Mouse (Mus musculus): Measurements from ENCODE around the gene Nt5m. TPM values are rescaled to one million over a fixed set of nuclear protein-coding genes. Genes with fewer than 3 reads are reported as not detected.

The Nt5m gene
- total and polyA plus RNA-seq, 3 experiments: 26.6 to 29.1 TPM; not detected in 1

- no peak for DNase-seq (ENCODE audit: low read depth, low spot score)
- H3K9ac ChIP-seq (ENCODE audit: control insufficient read depth, low read depth, low read length, poor library complexity, severe bottlenecking): no peak overlapping the region
- H3K27me3 ChIP-seq (ENCODE audit: control insufficient read depth in 1 of 2, insufficient read depth in 2 of 2, low read length in 2 of 2): peaks cover 0 to under 1% of the 10 kb centered on the region in 2 experiments; a peak in 1 of 4 replicates
- TF ChIP-seq ZNF384 (IDR thresholded peaks at IDR 0.05; ENCODE audit: low read depth, low read length) (peak; percentile 77), POLR2AphosphoS5 (IDR thresholded peaks at IDR 0.05; ENCODE audit: borderline replicate concordance, low read depth, low read length) (no peak), CTCF (IDR thresholded peaks at IDR 0.05 in 2 of 3, conservative IDR thresholded peaks at IDR 0.05 in 1 of 3; ENCODE audit: control insufficient read depth in 1 of 3, insufficient read depth in 1 of 3, low read depth in 2 of 3, low read length in 3 of 3, poor library complexity in 1 of 3, severe bottlenecking in 1 of 3) (no peak)
- peaks cover 0 to 2% of the 10 kb centered on the region in 2 experiments; a peak in 1 of 4 replicates for H3K36me3 ChIP-seq (ENCODE audit: control insufficient read depth in 1 of 2, insufficient read depth in 2 of 2, low read length in 2 of 2)
- no peak overlapping the region for H3K27ac ChIP-seq (ENCODE audit: control insufficient read depth, low read depth, low read length)
- peaks cover 0 to 6% of the 10 kb centered on the region in 2 experiments; a peak in 2 of 4 replicates for H3K4me1 ChIP-seq (ENCODE audit: control insufficient read depth in 1 of 2, insufficient read depth in 2 of 2, low read length in 2 of 2)
- no peaks in the 10 kb centered on the region for H3K9me3 ChIP-seq (replicated peaks; ENCODE audit: insufficient read depth, low read length)
- no peaks in the 10 kb centered on the region for H3K79me2 ChIP-seq (ENCODE audit: control insufficient read depth, insufficient read depth, low read length, poor library complexity)
- H3K4me3 ChIP-seq (ENCODE audit: control insufficient read depth in 1 of 2, insufficient read depth in 1 of 2, low read depth in 2 of 2, low read length in 2 of 2): no peak overlapping the region
Observed at GRCm38 (mm10) chr11:59902045-59902726, 62.9 kb downstream of the Nt5m start.

DNA sequence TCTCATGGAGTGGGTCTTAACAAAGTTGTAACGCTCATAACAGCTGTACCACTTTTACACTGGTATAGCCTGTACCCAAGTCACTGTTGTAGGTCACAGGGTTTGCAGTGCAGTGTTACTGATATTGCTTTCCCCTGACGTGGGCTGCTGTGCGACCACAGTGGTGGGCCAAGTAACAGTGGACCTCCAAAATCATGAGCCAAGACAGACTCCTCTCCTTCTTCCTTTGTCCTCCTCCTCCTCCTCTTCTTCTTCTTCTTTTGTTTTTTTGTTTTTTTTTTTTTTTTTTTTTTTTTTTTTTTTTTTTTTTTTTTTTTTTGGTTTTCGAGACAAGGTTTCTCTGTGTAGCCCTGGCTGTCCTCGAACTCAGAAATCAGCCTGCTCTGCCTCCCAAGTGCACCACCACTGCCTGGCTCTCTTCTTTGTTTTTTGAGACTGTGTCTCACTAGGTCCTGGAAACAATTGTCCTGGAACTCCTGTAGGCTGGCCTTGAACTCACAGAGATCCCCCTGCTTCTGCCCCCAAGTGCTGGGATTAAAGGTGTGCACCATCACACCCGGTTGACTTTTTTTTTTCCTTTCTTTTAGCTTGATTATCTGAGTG, 67.4 kb downstream of the Nt5m start:
- no peak overlapping the region for H3K9ac ChIP-seq (ENCODE audit: control insufficient read depth, low read depth, low read length, poor library complexity, severe bottlenecking)
- no peak overlapping the region for H3K4me3 ChIP-seq (ENCODE audit: control insufficient read depth in 1 of 2, insufficient read depth in 1 of 2, low read depth in 2 of 2, low read length in 2 of 2)
- no peak overlapping the region for H3K27ac ChIP-seq (ENCODE audit: control insufficient read depth, low read depth, low read length)
- no peaks in the 10 kb centered on the region for H3K9me3 ChIP-seq (replicated peaks; ENCODE audit: insufficient read depth, low read length)
- no peaks in the 10 kb centered on the region for H3K36me3 ChIP-seq (ENCODE audit: control insufficient read depth in 1 of 2, insufficient read depth in 2 of 2, low read length in 2 of 2)
- no peaks in the 10 kb centered on the region for H3K79me2 ChIP-seq (ENCODE audit: control insufficient read depth, insufficient read depth, low read length, poor library complexity)
- H3K27me3 ChIP-seq (ENCODE audit: control insufficient read depth in 1 of 2, insufficient read depth in 2 of 2, low read length in 2 of 2): peaks cover 0 to 3% of the 10 kb centered on the region in 2 experiments; a peak in 1 of 4 replicates
- DNase-seq (ENCODE audit: low read depth, low spot score): no peak
- TF ChIP-seq TAL1 (IDR thresholded peaks at IDR 0.05; ENCODE audit: low read length) (no peak), TBP (IDR thresholded peaks at IDR 0.05; ENCODE audit: low read depth, low read length) (no peak), SMC3 (IDR thresholded peaks at IDR 0.05; ENCODE audit: low read depth, low read length) (no peak), BHLHE40 (IDR thresholded peaks at IDR 0.05; ENCODE audit: borderline replicate concordance, low read depth, low read length) (no peak), MEF2A (IDR thresholded peaks at IDR 0.05; ENCODE audit: extremely low read depth, insufficient replicate concordance, low read depth, low read length, poor library complexity, severe bottlenecking) (no peak), RAD21 (IDR thresholded peaks at IDR 0.05; ENCODE audit: low read depth, low read length) (no peak), USF2 (IDR thresholded peaks at IDR 0.05; ENCODE audit: borderline replicate concordance in 1 of 2, insufficient read depth in 1 of 2, low read depth in 1 of 2, low read length in 2 of 2) (no peak), POLR2AphosphoS2 (IDR thresholded peaks at IDR 0.05; ENCODE audit: low read length) (no peak), USF1 (IDR thresholded peaks at IDR 0.05; ENCODE audit: low read depth, low read length) (no peak), MAFK (IDR thresholded peaks at IDR 0.05; ENCODE audit: borderline replicate concordance, low read depth, low read length) (no peak), HCFC1 (IDR thresholded peaks at IDR 0.05; ENCODE audit: low read depth, low read length) (no peak), E2F4 (IDR thresholded peaks at IDR 0.05; ENCODE audit: borderline replicate concordance, low read depth, low read length) (no peak)
- no peaks in the 10 kb centered on the region for H3K4me1 ChIP-seq (ENCODE audit: control insufficient read depth in 1 of 2, insufficient read depth in 2 of 2, low read length in 2 of 2)

All from MEL (cell line).